Mouse (Mus musculus): ENCODE data around the gene Foxn3. TPM values are rescaled to one million over a fixed set of nuclear protein-coding genes. Genes with fewer than 3 reads are reported as not detected.
A peak's percentile ranks its signal among the peaks of the same experiment; 100 is the strongest.

Foxn3 gene
- total RNA-seq, 2 experiments from 2014 or later: 52.6 to 89.1 TPM

GRCm38 (mm10) chr12:99415538-99415937 lies 147.8 kb downstream of the Foxn3 start:
- no peak for DNase-seq

DNA sequence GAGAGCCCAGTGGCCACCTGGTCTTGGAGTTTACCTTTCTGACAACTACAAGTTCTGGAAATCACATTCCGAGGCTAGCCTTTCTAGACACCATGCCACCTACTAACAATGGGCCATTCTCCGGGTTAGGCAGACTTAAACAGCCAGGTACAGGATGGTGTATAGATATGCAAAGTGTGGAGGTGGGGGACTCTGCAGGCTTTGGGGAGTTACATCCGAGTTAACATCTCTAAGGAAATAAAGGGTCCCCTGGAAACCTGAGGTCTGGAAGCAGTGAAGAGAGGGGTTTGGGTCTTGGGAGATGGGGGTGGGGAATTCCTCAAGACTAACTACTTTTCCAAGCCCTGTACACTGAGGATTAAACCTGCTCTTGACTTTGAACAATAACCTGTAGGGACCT lies 150.9 kb downstream of the Foxn3 start:
- DNase-seq: no peak

GRCm38 (mm10) chr12:99412034-99412433 lies 151.3 kb downstream of the Foxn3 start:
- no peak for DNase-seq

DNA sequence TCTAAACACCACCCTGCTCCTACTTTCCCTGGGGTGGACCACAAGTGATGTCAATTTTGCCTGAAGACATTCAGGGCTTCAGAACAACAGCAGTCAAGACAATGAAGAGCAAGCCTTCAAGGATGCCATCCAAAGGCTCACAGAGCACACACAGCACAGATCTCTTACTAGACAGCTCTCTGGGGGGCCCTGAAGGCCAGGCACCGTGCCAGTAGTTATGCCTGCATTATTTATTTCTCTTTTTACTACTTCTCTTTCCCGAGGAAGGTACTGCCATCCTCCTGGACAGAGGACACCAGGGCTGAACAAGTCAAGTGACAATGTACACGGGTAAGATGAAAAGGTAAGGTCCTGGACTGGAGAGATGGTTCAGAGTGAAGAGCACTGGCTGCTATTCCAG lies 154.7 kb downstream of the Foxn3 start:
- DNase-seq: peak; percentile 35 to 39

- no peak for DNase-seq
Measured at GRCm38 (mm10) chr12:99408089-99408488, 155.3 kb downstream of the Foxn3 start.

DNA sequence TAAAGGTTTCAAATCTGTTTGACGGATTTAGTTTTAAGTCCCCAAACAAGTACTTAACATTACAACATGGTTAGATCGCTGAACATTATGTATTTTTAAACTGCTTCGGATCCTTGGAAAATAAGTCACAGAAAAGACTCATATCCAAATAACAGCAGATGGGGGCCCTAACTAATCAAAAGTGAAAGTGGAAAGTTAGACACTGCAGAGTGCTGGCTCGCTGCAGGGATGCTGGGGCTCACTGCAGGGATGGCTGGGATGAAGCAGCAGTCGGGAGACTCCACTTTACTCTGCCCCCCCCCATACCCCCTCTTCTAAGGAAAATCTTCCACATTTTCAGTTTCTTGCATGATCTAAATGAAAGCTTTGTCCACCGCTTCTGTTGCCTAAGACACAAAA lies 156.1 kb downstream of the Foxn3 start:
- DNase-seq: peak; percentile 32 to 62

GRCm38 (mm10) chr12:99406697-99407317 lies 156.6 kb downstream of the Foxn3 start:
- peak in 1 of 2 experiments; percentile 38 for DNase-seq

- DNase-seq: no peak
Measured at GRCm38 (mm10) chr12:99406254-99406653, 157.1 kb downstream of the Foxn3 start.

GRCm38 (mm10) chr12:99405401-99405800 lies 158.0 kb downstream of the Foxn3 start:
- DNase-seq: no peak

- DNase-seq: no peak
Measured at GRCm38 (mm10) chr12:99403004-99403403, 160.4 kb downstream of the Foxn3 start.

DNA sequence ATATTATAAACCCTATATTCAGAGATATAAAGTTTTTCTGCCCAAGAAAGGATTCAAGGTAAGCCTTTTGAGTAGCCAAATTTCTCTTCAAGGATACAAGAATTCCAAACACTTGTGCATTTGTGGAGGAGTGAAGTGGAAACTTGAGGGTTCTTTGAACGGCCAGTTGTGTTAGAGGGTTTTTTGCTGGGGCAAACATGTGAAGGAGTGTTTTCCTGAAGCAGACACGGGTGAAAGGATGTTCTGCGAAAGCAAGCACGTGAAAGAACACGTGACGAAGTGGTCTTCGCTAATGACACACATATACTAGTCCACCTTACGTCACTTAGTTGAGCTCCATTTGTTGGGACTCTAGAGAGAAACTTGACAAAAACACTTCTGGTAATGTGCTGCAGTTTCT lies 162.5 kb downstream of the Foxn3 start:
- no peak for DNase-seq

GRCm38 (mm10) chr12:99399575-99399974 lies 163.8 kb downstream of the Foxn3 start:
- DNase-seq: no peak

DNA sequence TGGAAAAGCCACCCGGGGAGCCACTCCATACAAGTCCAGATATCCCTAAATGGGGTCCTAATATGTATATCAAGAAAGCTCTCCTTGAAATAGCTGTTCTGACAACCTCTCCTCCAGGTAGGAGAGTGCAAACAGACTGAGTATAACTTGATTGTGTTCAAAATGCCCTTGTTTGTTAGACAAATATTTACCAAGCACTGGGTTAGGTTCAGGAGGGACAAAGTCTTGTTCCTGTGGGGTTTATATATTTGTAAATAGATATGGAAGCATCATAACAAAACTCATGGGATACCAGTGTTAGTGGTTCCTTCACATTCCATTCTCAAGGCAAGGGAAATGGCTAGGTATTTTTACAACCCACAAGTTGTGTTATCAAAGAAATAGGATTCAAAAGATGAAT lies 166.9 kb downstream of the Foxn3 start:
- DNase-seq: no peak

- peak; percentile 72 to 78 for DNase-seq
Measured at GRCm38 (mm10) chr12:99395082-99395481, 168.3 kb downstream of the Foxn3 start.

GRCm38 (mm10) chr12:99394676-99395075 lies 168.7 kb downstream of the Foxn3 start:
- no peak for DNase-seq

GRCm38 (mm10) chr12:99393867-99394630 lies 169.3 kb downstream of the Foxn3 start:
- no peak for DNase-seq

GRCm38 (mm10) chr12:99392944-99393866 lies 170.2 kb downstream of the Foxn3 start:
- DNase-seq: peak; percentile 90 to 95

GRCm38 (mm10) chr12:99391942-99392880 lies 171.2 kb downstream of the Foxn3 start:
- peak; percentile 99 to 100 for DNase-seq

DNA sequence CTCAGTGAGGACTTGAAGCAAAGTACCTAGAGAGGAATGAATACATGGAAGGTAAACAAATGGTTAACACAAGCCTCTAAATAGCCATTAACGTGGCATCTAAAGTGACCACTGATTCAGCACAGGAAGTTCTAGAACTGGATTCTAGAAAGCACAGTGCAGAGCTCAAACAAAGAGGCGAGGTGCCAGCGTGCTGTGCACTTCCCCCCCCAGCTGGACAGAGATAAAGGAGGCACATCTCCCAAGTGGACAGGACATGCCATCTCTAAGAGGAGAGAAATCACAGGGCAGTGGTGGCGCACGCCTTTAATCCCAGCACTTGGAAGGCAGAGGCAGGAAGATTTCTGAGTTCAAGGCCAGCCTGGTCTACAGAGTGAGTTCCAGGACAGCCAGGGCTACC lies 173.0 kb downstream of the Foxn3 start:
- no peak for DNase-seq

DNA sequence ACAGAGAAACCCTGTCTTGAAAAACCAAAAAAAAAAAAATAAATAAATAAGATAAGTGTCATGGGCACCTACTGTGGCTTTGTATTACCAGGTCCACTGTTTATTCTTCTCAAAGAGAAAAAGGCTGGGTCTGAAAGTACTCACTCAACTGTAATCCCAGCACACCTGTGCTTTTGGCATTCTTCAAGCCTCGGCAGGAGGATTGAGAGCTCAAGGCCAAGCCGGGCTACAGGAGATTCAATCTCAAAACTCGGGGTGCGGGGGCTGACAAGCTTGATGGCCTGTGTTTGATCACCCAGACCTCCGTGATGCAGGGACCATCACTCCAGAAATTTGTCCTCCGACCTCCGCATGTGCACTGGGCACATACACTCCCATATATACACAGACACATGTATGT lies 174.1 kb downstream of the Foxn3 start:
- no peak for DNase-seq
